Mouse (Mus musculus) heart, postnatal 36 days (tissue): Measurements from ENCODE around the gene Fyn. TPM values are rescaled to one million over a fixed set of nuclear protein-coding genes. Genes with fewer than 3 reads are reported as not detected.
A peak's percentile ranks its signal among the peaks of the same experiment; 100 is the strongest.

Experiments used
- DNase-seq, 2 experiments: peaks; one replicate each; pipeline ENCODE4 v3.0.0; 2021 to 2022
- intact Hi-C: fragments of 180-260 bp; cut with DNase I; formaldehyde crosslinking; loops from one replicate; pipeline ENCODE4 v1.15.1; 2025
- total RNA-seq, 2 experiments: library from RNA; stranded (reverse); gene quantifications; 2 replicates each; pipeline ENCODE4 v1.2.3; 2021

Fyn gene
- total RNA-seq, 2 experiments from 2014 or later, result 32.1 to 35.1 TPM

DNA sequence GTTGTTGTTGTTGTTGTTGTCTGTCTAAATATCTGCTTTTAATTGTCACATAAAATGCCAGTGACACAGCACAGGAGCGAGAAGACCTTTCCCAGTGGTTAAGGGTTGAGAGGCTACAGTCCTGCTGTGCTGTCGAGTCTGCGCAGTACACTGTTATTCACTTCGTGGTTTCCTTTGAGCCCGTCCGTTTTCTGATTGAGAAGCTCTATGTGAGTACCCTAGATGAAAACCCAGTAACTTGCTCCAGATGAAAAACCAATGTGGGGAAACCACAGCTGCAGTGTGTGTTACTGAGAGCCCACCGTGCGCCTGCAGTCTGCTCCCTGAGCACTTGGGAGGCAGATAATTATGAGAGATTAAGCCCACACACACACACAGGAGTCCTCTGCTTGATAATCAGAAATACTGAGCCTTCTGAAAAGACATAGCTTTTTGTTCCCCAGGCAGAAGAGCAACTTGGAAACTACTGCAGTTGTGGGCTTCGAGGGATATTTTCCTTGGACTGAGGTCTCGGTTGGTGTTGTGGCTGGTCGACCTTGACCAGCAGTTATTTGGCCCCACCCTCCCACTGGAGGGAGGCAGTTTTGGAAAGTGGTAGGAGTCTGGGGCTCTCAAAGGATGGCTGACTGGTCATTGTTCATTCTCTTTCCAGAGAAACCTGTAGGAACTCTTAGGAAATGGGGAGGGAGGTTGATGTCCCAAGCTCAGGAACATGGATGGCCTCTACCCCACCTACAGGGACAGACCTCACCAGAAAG is 154.4 kb downstream of the Fyn start:
- intact Hi-C loops, result no loop called here
- DNase-seq, result no peak

DNA sequence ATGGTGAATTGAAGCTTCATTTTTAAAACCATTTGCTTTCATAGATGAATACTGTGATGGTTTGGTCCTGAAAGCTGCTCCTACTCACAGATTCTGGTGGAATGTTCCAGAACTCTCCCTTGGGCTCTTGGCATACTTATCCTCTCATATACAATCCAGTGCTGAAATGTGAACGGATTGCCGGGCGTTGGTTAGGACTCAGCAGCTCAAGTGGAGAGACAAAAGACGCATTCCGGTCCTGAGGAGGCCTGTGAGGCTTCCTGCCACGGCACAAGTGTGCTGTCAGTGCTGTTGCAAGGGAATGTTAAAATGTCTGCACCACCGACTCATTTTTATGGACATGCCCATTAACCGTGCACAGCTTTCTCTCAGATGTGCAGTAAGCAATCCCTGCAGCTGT is 155.7 kb downstream of the Fyn start:
- DNase-seq, result no peak
- intact Hi-C loops, result no loop called here

DNA sequence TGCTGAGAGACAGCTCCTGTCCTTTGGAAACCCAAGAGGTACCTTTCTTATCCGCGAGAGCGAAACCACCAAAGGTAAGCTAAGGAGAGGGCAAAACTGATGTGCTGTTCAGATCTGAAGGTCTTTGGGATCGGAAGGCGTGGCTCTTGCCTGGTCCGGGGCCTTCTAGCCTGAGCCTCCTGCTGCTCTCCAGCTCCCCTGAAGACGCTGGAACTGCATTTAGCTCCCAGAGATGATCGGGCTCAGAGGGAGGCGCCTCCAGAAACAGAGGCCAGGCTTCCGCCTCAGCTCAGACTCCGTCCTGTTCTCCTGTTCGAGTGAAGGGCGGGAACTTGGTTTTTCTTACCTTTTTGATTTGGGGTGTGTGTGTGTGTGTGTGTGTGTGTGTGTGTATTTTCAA is 156.8 kb downstream of the Fyn start:
- intact Hi-C loops, result no loop called here
- no peak for DNase-seq

DNA sequence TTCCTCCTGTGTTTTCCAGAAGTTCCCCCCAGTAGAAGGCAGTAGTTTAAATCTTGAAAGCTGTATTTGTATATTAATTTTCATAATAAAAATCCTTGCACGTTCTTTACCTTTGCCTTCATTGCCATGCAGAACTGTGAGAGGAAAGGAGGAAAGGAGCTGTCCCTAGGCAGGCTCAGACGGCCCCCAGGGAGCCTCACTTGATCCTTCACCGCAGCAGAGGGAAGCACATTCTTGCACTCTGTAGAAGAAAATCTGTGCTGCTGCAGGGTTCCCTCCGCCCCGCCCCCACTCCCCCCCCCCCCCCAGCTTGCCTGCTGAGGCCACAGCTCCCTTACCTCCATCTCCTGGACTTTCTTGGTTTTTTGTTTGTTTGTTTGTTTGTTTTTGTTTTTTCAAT is 158.5 kb downstream of the Fyn start:
- DNase-seq, result no peak
- intact Hi-C loops, result no loop called here

DNA sequence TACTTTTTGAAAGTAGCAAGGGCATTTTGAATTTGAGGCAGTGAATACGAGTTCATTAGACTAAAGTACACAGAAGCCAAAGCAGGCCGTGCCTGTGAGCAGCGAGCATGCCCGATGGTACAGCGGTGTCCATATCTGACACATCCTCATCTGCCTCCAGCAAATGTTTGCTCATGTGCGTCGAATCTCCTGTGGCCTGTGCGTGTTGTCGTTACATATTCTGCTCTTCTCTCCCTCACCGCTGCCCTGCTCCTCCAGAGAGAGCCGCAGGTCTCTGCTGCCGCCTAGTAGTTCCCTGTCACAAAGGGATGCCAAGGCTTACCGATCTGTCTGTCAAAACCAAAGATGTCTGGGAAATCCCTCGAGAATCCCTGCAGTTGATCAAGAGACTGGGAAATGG is 160.5 kb downstream of the Fyn start:
- intact Hi-C loops, result no loop called here
- no peak for DNase-seq

DNA sequence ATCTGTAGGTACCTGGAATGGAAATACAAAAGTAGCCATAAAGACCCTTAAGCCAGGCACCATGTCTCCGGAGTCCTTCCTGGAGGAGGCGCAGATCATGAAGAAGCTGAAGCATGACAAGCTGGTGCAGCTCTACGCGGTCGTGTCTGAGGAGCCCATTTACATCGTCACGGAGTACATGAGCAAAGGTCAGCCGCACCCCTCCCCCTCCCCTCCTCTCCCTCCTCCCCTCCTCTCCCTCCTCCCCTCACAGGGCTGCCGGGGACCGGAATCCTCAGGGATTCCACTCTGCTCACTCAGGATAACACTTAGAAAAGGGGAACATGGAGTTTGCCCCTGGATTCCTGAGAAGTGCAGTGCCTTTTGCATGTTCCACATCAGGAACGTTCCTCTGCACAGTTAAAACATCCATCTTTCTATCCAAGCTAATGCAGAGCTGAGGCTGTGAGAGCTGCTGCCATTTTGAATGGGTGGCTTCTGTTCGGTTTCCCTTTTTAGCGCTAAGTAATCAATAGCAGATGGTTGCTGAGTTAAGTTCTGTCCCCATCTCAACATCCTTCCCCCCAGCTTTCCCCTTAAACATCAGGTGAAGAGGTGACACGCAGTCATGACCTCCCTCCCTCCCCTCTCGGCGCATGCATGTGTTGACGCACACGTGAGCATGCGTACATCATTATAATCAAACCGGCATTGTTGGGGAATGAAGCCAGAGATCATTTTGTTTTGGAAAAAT is 163.5 kb downstream of the Fyn start:
- DNase-seq, result no peak
- intact Hi-C loops, result no loop called here

DNA sequence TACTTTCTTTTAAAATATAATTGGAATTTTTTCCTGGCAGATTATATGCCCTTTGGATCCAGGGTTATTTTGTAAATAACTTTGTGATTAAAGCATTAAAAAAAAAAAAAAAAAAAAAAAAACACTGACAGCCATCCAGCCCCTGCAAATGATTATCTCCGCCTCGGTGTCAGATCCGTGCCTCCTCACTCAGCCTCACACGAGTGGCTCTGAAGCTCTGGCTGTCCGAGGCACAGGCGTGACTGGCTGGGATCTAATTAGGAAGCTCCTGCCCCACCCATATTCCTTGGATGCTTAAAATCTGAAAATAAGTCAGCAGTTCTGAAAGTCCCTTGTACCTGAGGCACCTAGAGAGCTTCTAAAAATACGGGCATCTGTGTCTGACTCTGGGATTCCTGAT is 164.2 kb downstream of the Fyn start:
- intact Hi-C loops, result no loop called here
- DNase-seq, result no peak

DNA sequence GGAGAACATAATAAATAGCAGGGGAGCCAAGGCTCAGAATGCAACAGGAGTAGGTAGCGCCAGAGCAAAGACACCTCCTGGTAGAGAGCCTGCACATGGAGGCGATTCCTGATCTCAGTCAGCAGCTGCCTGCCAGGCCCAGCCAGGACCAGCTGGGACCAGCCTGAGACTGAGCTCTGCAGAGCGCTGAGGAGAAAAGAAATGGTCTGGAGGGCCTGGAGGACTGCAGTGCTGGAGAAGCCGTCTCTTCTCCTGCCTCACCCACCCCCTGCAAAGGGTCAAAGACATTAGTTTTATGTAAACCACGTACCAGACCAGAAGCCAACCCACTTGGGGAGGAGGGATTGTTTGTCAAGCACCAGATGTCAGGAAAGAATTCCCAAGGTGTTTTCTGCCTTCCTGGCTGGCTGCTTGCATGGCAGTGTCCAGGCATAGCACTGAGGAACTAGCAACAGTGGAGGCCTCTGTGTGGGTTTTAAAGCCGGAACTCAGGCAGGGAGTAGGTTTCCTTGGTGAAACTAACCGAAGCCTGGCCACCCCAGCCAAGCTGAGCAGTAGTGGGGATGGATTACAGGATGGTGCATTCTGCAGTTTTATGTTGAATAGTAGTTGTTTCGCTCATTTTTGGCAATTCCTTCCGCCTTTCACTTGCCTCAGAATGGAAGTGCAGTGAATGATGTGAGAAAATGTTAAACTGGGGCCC is 165.8 kb downstream of the Fyn start:
- intact Hi-C loops, result no loop called here
- no peak for DNase-seq

DNA sequence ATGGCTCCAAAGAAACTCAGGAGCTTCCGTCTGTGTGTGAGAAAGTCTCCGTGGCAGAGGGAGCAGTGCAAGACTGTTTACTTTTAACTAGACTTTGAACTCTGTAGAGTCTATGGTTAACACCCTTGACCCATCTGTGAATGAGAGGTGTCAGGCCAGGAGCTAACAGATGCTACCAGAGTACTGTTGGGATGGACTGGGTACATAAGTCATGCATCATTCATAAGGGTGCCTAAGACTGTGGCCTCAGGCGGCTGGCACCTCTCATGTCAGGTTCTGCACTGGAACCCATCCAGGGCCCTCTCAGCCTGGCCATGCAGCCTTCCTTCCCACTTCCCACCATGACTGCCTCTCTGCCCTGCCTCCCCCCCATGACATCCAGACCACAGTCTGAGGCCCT is 166.7 kb downstream of the Fyn start:
- intact Hi-C loops, result no loop called here
- no peak for DNase-seq

DNA sequence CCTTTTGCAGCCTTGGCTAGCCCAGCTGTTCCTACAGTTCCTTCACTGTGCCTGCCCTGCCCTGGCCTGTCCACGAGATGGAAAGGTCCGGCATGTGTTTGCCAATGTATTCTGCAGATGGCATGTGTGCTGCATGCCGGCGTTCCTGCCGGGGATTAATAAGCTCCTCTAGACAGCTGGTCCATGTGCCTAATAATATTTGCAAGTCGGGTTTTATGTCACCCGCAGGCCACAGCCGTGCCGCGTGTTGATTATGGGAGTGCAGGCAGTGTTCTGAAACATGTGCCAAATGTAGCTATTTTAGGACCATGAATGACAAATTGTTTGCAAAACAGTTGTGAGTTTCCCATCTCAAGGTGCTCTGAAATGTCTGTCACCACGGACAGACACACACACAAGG is 167.6 kb downstream of the Fyn start:
- peak in 1 of 2 experiments; percentile 49 for DNase-seq
- intact Hi-C loops, result no loop called here

DNA sequence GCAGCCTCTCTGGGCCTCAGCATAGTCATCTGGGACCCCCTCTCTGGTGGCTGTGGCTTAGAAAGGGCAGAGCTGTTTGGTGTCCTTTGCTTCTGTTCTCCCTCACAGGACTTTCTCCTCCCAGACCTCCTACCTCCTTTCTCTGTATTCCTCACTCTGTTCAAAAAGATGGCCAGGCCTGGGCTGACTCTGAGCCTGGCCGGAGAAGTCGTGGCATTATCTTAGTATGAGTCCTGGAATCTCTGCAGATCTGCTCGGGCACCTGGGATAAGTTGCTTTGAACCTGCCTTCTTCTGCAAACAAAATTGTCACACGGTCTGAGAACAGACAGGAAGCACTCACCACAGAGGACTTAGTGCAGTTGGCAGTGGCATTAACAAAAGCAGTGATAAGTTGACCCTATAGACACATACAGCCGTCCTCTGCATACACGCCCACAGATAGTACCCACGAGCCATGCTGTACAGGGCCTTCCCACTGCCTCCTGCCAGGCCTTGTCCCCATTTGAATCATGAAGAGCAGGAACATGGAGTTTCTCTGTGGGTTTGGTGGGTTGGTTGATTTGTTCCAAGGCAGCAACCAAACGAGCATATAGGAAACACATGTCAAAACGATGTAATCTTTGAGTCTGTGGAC is 171.5 kb downstream of the Fyn start:
- intact Hi-C loops, result loop anchor here (5.0 kb wide), 1 partner anchor 72 kb away; the partner anchor contains the start of gene Traf3ip2
- DNase-seq, result no peak

DNA sequence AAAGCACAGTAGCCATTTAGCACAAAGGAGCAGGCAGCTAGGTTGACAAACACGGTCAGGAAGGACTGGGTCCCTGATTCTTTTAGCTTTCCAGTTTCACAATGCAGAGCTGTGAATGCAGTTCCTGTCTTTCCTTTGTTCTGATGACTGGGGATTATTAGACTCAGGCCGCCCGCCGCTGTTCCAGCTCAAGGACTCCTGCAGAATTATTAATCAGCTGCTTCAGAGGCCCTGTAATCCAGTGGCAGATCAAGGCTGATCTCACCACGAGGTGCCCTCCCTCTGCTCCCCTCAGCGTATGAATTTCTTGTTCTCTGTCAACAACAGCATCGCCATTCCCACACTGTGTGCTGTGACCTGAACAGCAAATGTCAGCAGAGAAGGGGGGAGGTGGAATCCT is 172.3 kb downstream of the Fyn start:
- intact Hi-C loops, result loop anchor here (5.0 kb wide), 1 partner anchor 71 kb away; the partner anchor contains the start of gene Traf3ip2
- DNase-seq, result no peak

DNA sequence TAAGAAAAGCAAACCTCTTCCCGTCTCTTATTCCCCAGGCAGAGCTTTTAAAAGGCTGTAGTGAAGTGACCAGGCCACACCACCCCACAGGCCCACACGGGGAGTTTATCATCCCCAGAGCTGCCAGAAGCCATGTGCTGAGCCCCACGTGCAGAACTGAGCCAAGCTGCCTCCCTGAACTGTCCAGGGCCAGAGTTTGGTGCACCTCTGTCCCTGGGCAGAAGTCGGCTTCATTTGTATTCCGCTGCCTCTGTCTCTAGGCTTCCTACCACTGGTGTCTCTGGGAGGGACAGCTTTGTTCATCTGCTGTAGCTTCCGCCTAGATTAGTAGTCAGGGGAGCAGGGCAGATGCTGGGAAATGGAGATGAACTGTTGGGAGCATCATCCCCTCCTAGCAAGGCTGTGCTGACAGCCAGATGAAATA is 172.8 kb downstream of the Fyn start:
- no peak for DNase-seq
- intact Hi-C loops, result loop anchor here (5.0 kb wide), 1 partner anchor 71 kb away; the partner anchor contains the start of gene Traf3ip2

DNA sequence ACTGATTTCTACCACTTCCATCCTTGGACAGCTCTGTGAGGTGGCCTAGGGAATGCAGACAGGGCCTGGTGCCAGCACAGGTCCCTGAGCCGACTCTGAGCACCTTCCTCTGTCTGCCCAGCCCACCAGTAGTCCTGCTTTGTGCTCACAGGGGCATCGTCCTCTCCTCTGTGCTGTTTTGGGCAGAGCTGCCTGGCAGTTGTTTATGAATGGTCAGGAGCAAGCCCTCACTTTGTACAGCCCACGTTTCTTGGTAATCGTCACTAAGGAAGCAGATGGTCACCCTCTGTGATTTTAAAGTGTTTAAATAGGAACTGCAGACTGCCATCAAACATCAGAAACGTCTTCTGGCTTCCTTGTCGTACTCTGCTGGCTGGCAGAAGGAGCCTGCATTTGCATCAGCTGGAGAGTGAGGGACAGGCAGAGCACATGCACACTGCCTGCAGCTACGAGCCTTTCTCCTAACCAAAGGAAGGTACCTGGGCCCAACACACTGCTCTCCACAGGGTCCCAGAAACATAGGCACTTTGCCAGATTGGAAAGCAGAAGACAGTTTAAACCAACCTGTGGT is 173.4 kb downstream of the Fyn start:
- intact Hi-C loops, result loop anchor here (5.0 kb wide), 1 partner anchor 70 kb away; the partner anchor contains the start of gene Traf3ip2
- no peak for DNase-seq

DNA sequence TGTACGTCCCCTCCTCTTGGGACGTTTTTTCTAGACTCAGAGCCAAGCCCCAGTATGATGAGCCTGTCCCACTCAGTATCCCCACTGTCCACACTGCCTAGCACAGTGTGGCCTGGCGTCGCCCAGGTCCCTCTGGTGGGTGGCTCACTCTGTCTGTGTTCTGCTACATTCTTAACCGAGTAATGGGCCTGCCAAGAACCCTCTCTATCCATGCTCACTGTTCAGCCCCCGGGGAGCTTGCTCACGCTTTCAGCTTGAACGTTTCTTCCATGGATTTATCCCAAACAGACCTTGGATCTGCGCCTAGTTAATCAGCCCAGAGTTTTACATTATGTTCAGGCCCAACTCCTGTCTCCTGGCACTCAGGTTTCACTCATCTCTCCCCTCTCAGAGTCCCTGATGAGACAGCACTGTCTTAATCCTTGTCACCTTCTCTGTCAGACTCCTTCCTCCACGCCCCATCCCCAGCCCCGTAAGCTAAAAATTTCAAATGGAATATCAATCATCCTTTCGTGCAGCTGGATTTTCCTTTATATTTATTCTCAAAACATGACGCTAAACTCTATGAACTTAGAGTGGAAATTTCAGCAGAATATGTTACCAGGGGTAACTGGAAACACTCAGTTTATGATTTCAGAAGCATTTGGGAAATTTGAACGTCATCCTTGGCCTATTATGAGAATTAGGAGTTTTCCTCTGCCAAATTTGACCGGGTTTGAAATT is 174.0 kb downstream of the Fyn start:
- intact Hi-C loops, result loop anchor here (5.0 kb wide), 1 partner anchor 70 kb away; the partner anchor contains the start of gene Traf3ip2

DNA sequence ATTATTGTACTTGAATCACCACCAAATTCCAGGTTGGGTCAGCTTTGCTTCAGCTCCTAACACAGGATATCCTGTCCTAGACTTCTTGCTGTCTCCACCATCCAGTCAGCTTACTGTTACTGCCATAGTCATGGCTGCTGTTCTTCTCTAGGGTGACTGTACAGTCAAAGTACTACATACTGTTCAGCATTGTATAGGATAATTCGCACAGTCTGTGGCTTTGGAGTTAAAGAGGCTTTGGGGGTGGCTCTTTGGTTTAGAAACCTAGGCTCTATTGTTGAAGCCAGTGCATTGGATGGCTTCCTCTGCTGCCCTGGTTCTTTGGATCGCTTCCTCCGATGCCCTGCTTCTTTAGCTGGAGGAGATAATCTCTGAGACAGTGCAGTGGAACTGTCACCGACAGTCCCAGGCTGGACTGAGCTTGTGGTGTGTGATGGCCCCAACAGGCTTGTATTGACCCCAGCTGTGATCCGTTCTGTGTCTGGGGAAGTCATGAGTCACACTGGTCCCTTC is 174.7 kb downstream of the Fyn start:
- DNase-seq, result no peak
- intact Hi-C loops, result loop anchor here (5.0 kb wide), 1 partner anchor 69 kb away; the partner anchor contains the start of gene Traf3ip2

More for the DNA sequence above, 174.0 kb downstream of the Fyn start:
- DNase-seq, result no peak

DNA sequence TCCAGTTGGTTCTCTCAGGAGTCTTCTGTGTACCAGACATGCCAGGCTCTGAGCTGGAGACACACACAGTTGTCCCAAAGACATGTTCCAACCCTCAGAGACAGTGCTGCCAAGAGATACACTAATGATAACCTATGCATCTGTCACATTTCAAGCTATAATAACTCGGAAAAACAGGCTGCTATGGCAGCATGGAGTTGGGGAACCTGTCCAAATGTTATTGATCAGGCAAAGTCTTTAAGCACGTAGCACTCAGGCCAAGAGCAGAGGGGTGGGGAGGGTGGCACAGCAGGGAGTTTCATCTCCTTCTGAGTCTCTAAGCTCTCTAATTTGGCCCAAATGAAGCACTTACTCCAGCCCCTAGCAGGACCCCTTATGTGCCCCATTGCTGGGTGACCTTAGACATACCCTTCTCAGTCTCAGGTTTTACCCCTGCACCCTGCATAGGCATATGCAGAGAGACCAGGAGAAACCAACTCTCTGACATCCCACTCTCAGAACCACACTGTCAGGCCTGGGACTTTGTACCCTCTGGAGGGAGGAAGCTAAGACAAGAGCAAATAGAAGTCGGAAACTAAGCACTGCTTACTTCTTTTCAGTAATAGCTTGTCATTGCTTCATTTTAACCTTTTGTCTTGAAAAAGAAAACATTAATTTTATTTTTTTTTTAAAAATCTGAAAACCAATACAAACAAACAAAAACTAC is 178.9 kb downstream of the Fyn start:
- DNase-seq, result no peak
- intact Hi-C loops, result no loop called here

DNA sequence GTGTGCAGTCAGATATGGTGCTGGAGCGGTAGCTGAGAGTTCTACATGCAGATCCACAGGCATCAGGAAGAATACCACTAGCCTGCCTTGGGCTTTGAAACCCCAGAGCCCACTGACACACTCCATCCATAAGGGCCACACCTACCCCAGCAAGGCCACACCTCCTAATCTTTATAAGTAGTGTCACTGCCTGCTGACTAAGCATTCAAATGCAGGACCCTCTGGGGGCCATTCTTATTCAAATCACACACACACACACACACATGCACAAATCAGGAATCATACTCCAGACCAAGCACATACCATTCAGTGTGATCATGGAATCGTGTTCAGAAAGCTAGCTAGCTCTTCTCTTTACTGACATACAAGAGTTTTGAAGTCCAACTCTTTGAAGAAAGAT is 182.1 kb downstream of the Fyn start:
- intact Hi-C loops, result no loop called here
- no peak for DNase-seq
